Mouse (Mus musculus) kidney, embryonic 14.5 days (tissue): Measurements from ENCODE around the gene Cln3. TPM values are rescaled to one million over a fixed set of nuclear protein-coding genes. Genes with fewer than 3 reads are reported as not detected.
A peak's percentile ranks its signal among the peaks of the same experiment; 100 is the strongest.

Experiments used
- ATAC-seq: fragments of 200-750 bp; cut with Nextera tagmentation; 2 replicates; pipeline ENCODE4 v1.8.0; 2017; ENCODE audit warnings: moderate number of reproducible peaks, mild to moderate bottlenecking, moderate TSS enrichment, moderate library complexity; ENCODE audit not compliant: low FRiP score, low TSS enrichment
- H3K27ac ChIP-seq: fragments of 300-500 bp; sonication (generic); 2 replicates; pipeline ENCODE4 v1.5.1; 2014; ENCODE audit warnings: low read depth, mild to moderate bottlenecking, low read length, moderate library complexity, mixed read lengths
- H3K27me3 ChIP-seq: fragments of 300-500 bp; sonication (generic); 2 replicates; pipeline ENCODE4 v1.6.1; 2014; ENCODE audit warnings: mild to moderate bottlenecking, low read length; ENCODE audit not compliant: control insufficient read depth, insufficient read depth
- H3K36me3 ChIP-seq: fragments of 300-500 bp; sonication (generic); 2 replicates; pipeline ENCODE4 v1.6.1; 2014; ENCODE audit warnings: low read length, mixed read lengths; ENCODE audit not compliant: control insufficient read depth, insufficient read depth
- H3K4me1 ChIP-seq: fragments of 300-500 bp; sonication (generic); 2 replicates; pipeline ENCODE4 v1.6.1; 2014; ENCODE audit warnings: low read length, mixed read lengths; ENCODE audit not compliant: control insufficient read depth, insufficient read depth
- H3K4me2 ChIP-seq: fragments of 300-500 bp; sonication (generic); replicated peaks from 2 replicates; pipeline ENCODE4 v1.6.1; 2014; ENCODE audit warnings: low read depth, mild to moderate bottlenecking, low read length
- H3K4me3 ChIP-seq: fragments of 300-500 bp; sonication (generic); 2 replicates; pipeline ENCODE4 v1.5.1; 2014; ENCODE audit warnings: mild to moderate bottlenecking, low read length
- H3K9ac ChIP-seq: fragments of 300-500 bp; sonication (generic); 2 replicates; pipeline ENCODE4 v1.6.1; 2014; ENCODE audit warnings: low read depth, mild to moderate bottlenecking, low read length, moderate library complexity
- H3K9me3 ChIP-seq: fragments of 300-500 bp; sonication (generic); 2 replicates; pipeline ENCODE4 v1.6.1; 2016; ENCODE audit warnings: low read length; ENCODE audit not compliant: control insufficient read depth
- WGBS: fragments of 180-500 bp; shearing (Covaris S2); extraction: QIAGEN DNeasy Blood & Tissue Kit; methylation state at CpG from one replicate; pipeline ENCODE4 v1.1.7; 2014; 5-methylcytosine and 5-hydroxymethylcytosine counted together
- polyA plus RNA-seq: library from polyadenylated mRNA; unstranded; fragments of >200 nt; fragmentation: Nextera tagmentation; extraction: Ambion mirVana; gene quantifications from 2 replicates; pipeline ENCODE4 v1.2.1, GENCODE M21; 2014

Gene Cln3
- polyA plus RNA-seq, 1 experiment from 2014 or later: 30.4 TPM

DNA sequence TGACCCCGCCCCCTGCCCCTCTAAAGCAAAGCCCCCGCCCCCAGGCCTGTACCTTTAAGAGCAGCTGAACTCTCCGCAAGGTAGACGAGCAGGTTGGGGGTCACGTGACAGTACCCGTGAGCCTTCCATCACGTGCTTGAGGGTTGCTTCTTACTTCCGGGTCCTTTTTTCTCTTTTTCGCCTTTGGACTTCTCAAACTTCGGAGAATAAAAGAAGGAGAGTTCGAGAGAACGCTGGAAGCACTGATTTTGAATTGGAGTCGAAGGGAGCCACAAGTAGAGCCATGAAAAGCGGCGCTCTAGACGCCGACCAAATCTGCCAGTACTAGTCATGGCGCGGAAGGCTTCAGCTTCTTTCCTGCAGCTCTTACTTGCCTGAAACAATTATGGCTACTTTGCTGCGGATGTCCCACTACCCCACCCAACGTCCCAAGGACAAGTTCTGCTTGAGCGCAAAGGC, 2.3 kb downstream of the Cln3 start:
- ATAC-seq: peak; percentile 85
- H3K36me3 ChIP-seq: peaks cover 5% of the 10 kb centered on the region; the same call in 1 of the 2 replicates
- no peaks in the 10 kb centered on the region for H3K9me3 ChIP-seq
- no peaks in the 10 kb centered on the region for H3K27me3 ChIP-seq
- peak overlapping the region; percentile 57 for H3K9ac ChIP-seq
- WGBS: 1% methylated on average over 22 of the region's 22 CpGs
- peak overlapping the region; percentile 55 for H3K4me3 ChIP-seq
- H3K4me2 ChIP-seq: peak overlapping the region; percentile 55
- peak overlapping the region; percentile 77 for H3K27ac ChIP-seq
- H3K4me1 ChIP-seq: no peaks in the 10 kb centered on the region; the same call in 1 of the 2 replicates

DNA sequence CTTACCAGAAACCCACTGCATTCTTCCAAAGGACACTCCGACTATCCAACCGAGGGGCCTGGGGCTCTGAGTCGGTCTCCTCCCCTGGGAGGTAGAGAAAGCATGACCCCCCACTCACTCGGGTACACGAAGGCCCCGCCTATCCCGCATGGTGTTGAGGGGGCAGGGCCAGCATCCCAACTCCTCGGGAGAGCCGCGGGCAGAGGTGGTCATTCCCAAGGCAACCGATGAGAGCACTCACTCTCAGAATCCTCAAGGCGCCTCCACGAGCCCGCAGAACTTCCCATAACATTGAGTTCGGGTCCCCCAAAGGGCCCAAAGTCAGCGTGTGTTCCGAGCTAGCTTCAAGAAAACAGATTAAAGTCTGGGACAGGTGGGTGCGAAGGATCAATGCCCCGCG, 2.9 kb downstream of the Cln3 start:
- Histone ChIP-seq H3K36me3 (peaks cover 5% of the 10 kb centered on the region; the same call in 1 of the 2 replicates), H3K4me1 (no peaks in the 10 kb centered on the region; the same call in 1 of the 2 replicates), H3K9me3 (no peaks in the 10 kb centered on the region), H3K27me3 (no peaks in the 10 kb centered on the region), H3K4me2 (peak overlapping the region; percentile 55), H3K4me3 (peak overlapping the region; percentile 55), H3K9ac (peak overlapping the region; percentile 57; the same call in 1 of the 2 replicates), H3K27ac (peak overlapping the region; percentile 77; the same call in 1 of the 2 replicates)
- 3% methylated on average over 20 of the region's 20 CpGs for WGBS
- ATAC-seq: peak; percentile 79

DNA sequence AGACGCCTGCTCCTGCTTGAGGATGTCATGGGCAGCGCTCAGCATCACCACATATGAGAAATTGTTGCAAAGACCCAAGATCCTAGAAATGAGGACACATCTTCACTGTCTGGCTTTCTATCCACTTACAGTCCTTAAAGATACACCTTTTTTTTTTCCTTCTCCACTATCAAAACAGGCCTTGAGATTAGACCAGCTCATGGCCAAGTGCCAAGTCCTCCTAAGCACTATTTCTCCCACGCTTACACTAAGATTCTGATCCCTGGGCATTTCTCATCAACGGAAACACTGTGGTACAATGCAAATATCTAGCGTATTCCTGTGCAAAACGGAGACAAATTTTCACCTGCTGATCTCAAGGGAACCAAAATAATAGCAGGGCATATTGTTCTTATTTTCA, 4.0 kb downstream of the Cln3 start:
- Histone ChIP-seq H3K4me1 (no peaks in the 10 kb centered on the region; the same call in 1 of the 2 replicates), H3K4me2 (no peak overlapping the region), H3K27me3 (no peaks in the 10 kb centered on the region), H3K27ac (no peak overlapping the region), H3K9ac (no peak overlapping the region), H3K36me3 (peaks cover 5% of the 10 kb centered on the region; the same call in 1 of the 2 replicates), H3K4me3 (no peak overlapping the region), H3K9me3 (no peaks in the 10 kb centered on the region)
- no peak for ATAC-seq
- 86% methylated on average over 6 of the region's 6 CpGs for WGBS

DNA sequence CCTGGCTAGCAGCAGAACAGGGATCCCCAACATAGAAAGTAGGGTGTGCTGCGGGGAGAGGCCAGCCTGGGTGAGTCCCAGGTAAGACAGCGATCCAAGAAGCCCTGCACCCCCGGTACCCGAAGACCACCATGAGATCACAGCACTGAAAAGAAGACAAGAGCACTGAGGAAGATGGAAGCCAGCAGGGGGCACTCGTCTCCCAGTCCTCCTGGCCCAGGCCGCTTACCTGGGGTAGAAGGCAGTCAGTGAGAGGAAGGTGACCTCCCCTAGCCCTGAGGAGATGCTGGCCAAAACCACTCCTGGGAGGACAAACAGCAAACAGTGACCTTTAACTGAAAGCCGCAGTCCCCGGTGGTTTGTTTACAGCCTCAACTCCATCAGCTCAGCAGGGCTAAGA, 6.4 kb downstream of the Cln3 start:
- no peak for ATAC-seq
- Histone ChIP-seq H3K27me3 (no peaks in the 10 kb centered on the region), H3K4me1 (no peaks in the 10 kb centered on the region; the same call in 1 of the 2 replicates), H3K9ac (no peak overlapping the region), H3K9me3 (no peaks in the 10 kb centered on the region), H3K4me2 (no peak overlapping the region), H3K4me3 (no peak overlapping the region), H3K27ac (no peak overlapping the region), H3K36me3 (peaks cover 5% of the 10 kb centered on the region; the same call in 1 of the 2 replicates)
- WGBS: 62% methylated on average over 8 of the region's 8 CpGs

DNA sequence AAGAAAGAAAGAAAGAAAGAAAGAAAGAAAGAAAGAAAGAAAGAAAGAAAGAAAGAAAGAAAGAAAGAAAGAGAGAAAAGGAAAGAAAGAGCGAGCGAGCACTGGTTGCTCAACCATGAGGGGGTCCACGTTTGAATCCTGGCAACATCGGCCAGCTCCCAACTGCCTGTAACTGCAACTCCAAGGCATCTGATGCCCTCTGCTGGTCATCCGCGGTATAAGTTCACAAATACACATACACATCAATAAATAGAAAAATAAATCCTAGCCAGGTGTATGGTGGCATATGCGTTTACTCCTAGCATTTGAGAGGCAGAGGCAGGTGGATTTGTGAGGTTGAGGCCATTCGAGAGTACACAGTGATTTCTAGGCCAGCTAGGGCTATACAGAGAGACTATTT, 8.7 kb downstream of the Cln3 start:
- no peak overlapping the region for H3K4me3 ChIP-seq
- H3K4me1 ChIP-seq: no peaks in the 10 kb centered on the region
- WGBS: 60% methylated on average over 8 of the region's 8 CpGs
- H3K27me3 ChIP-seq: no peaks in the 10 kb centered on the region
- H3K9ac ChIP-seq: no peak overlapping the region
- H3K4me2 ChIP-seq: no peak overlapping the region
- peaks cover 10% of the 10 kb centered on the region; the same call in 1 of the 2 replicates for H3K36me3 ChIP-seq
- ATAC-seq: no peak
- H3K9me3 ChIP-seq: no peaks in the 10 kb centered on the region
- no peak overlapping the region for H3K27ac ChIP-seq

DNA sequence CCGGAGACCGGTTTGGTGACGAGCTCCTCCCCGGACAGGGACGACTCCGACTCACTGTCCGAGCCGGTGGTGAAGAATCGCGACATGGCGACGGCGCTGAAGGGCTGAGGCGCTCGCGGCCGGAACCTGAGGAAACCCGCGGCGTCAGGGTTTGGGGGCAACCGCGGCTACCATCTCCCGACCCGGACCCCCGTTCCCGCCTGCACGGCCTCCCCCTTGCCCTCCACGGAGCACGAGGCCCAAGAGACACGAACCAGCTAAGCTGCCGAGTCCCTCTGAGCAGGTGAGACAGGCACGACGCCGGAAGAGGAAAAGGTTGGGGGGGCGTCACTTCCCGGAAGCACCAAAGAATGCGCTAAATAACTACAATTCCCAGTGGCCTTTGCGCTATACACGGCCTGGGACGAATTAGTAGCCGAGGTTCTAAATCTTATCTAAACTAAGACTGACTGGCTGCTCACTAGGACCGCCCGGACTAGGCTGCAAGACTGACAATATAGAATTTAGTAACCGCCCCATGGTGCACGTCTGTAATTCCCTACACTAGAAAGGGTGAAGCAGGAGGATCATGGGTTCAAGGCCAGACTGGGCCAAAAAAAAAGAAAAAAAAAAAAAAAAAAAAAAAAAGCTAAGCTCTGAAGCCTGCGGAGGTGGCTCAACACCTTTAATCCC, 19.4 kb downstream of the Cln3 start, which contains the start of gene Eif3c:
Eif3c (minus strand) TSS at position 318 of the 672 bp plus-strand sequence.
- no peaks in the 10 kb centered on the region for H3K27me3 ChIP-seq
- peaks cover 9% of the 10 kb centered on the region for H3K4me1 ChIP-seq
- ATAC-seq: peak; percentile 96
- H3K9me3 ChIP-seq: no peaks in the 10 kb centered on the region
- peak within 1 kb of the TSS; percentile 55 for H3K4me2 ChIP-seq
- WGBS: under 1% methylated on average over 46 of the region's 46 CpGs
- peaks cover 35% of the 10 kb centered on the region for H3K36me3 ChIP-seq
- peak within 1 kb of the TSS; percentile 97 for H3K4me3 ChIP-seq
- peak within 1 kb of the TSS; percentile 86 for H3K9ac ChIP-seq
- H3K27ac ChIP-seq: peak within 1 kb of the TSS; percentile 83

DNA sequence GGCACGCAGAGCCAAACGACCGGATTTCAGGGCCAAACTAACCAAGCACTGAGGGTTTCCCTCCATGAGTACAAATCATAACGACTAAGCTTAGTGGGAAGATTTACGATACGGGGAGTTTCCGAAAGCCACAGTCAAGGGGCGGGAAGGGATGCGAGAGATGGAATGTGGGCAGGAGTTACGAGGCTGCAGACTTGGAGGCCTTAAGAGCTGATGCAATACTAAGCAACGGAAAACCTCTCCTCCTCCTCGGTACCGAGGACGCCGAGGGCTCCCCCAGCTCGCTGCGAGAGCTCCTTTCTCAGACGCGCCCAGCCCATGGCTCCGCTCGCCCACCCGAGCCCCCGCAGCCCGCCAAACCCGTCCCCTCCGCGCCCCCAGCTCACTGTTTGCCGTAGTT, 19.9 kb downstream of the Cln3 start:
- H3K4me2 ChIP-seq: peak overlapping the region; percentile 55
- H3K9ac ChIP-seq: peak overlapping the region; percentile 86
- no peaks in the 10 kb centered on the region for H3K9me3 ChIP-seq
- WGBS: 2% methylated on average over 28 of the region's 28 CpGs
- peaks cover 40% of the 10 kb centered on the region for H3K36me3 ChIP-seq
- H3K4me3 ChIP-seq: peak overlapping the region; percentile 97
- ATAC-seq: peak; percentile 53
- peaks cover 9% of the 10 kb centered on the region for H3K4me1 ChIP-seq
- no peaks in the 10 kb centered on the region for H3K27me3 ChIP-seq
- peak overlapping the region; percentile 83 for H3K27ac ChIP-seq

DNA sequence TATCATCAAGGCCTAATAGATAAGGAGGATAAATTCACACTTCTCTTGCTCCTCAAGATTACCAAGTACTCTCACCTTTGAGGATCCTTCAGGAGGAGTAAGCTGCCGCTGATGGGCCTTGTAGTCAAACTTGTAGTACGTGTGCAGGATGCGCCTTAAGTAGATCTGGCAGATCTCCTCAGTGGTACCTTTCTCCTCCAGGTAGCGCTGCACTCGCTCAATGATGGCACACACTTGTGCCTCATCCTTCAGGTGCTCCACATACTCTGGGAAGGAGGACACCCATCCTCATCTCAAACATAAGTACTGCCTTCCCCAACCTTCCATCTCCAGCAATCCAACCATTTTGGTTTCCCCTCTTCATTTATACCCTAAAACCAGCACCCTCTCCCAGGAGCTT, 29.0 kb downstream of the Cln3 start:
- Histone ChIP-seq H3K27me3 (no peaks in the 10 kb centered on the region), H3K36me3 (peaks cover 94% of the 10 kb centered on the region), H3K9ac (no peak overlapping the region)

DNA sequence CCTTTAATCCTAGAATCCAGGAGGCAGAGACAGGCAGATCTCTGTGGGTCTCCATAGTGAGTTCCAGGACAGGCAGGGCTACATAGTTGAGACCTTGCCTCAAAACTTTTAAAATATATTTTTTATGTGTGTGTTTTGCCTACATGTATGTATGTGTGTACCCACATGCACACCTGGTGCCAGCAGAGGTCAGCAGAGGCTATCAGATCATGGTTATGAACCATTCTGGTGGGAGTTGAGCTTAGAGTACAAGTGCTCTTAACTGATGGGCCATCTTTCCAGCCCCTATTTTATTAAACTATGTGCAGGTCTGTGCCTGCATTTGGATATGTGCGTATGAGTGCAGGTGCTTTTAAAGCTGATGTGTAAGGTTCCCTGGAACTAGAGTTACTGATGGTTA, 30.8 kb downstream of the Cln3 start:
- WGBS: 95% methylated on average over 1 of the region's 1 CpGs
- Histone ChIP-seq H3K27ac (no peak overlapping the region), H3K9ac (no peak overlapping the region), H3K9me3 (no peaks in the 10 kb centered on the region), H3K4me3 (no peak overlapping the region), H3K4me2 (no peak overlapping the region), H3K4me1 (no peaks in the 10 kb centered on the region), H3K36me3 (peaks cover 98% of the 10 kb centered on the region), H3K27me3 (no peaks in the 10 kb centered on the region)
- ATAC-seq: no peak

More for the DNA sequence above, 29.0 kb downstream of the Cln3 start:
- no peak for ATAC-seq
- Histone ChIP-seq H3K4me2 (no peak overlapping the region), H3K4me1 (no peaks in the 10 kb centered on the region), H3K9me3 (no peaks in the 10 kb centered on the region), H3K4me3 (no peak overlapping the region), H3K27ac (no peak overlapping the region)
- 95% methylated on average over 5 of the region's 5 CpGs for WGBS
